Mouse (Mus musculus): Measurements from ENCODE around the gene Zfp553. TPM values are rescaled to one million over a fixed set of nuclear protein-coding genes. Genes with fewer than 3 reads are reported as not detected.

Gene Zfp553
- polyA plus RNA-seq, 1 experiment from 2014 or later, result 26.5 TPM

GRCm38 (mm10) chr7:127224616-127225015 is 8.2 kb upstream of the Zfp553 start:
- Histone ChIP-seq H3K4me2 (replicated peaks; ENCODE audit: low read depth, low read length) (no peak overlapping the region), H3K9ac (ENCODE audit: low read depth, low read length) (no peak overlapping the region), H3K27me3 (ENCODE audit: control insufficient read depth, insufficient read depth, low read length) (no peaks in the 10 kb centered on the region), H3K4me1 (replicated peaks; ENCODE audit: control insufficient read depth, insufficient read depth, low read length) (no peaks in the 10 kb centered on the region), H3K4me3 (ENCODE audit: low read depth, low read length) (no peak overlapping the region), H3K9me3 (ENCODE audit: control insufficient read depth, low read length) (no peaks in the 10 kb centered on the region), H3K27ac (ENCODE audit: low read depth, low read length) (no peak overlapping the region), H3K36me3 (ENCODE audit: control insufficient read depth, insufficient read depth, low read length) (no peaks in the 10 kb centered on the region)
- ATAC-seq (ENCODE audit: low FRiP score), result no peak
- WGBS, result 91% methylated on average over 6 of the region's 6 CpGs
- DNase-seq (ENCODE audit: low spot score), result no peak

- no peak for DNase-seq (ENCODE audit: low spot score)
- ATAC-seq (ENCODE audit: low FRiP score), result no peak
- H3K4me3 ChIP-seq (ENCODE audit: low read depth, low read length), result no peak overlapping the region
- no peak overlapping the region for H3K27ac ChIP-seq (ENCODE audit: low read depth, low read length)
- peaks cover under 1% of the 10 kb centered on the region; the same call in 1 of the 2 replicates for H3K4me1 ChIP-seq (replicated peaks; ENCODE audit: control insufficient read depth, insufficient read depth, low read length)
- H3K9ac ChIP-seq (ENCODE audit: low read depth, low read length), result no peak overlapping the region
- H3K27me3 ChIP-seq (ENCODE audit: control insufficient read depth, insufficient read depth, low read length), result no peaks in the 10 kb centered on the region
- H3K4me2 ChIP-seq (replicated peaks; ENCODE audit: low read depth, low read length), result no peak overlapping the region
- no peaks in the 10 kb centered on the region for H3K36me3 ChIP-seq (ENCODE audit: control insufficient read depth, insufficient read depth, low read length)
- 86% methylated on average over 11 of the region's 11 CpGs for WGBS
- H3K9me3 ChIP-seq (ENCODE audit: control insufficient read depth, low read length), result no peaks in the 10 kb centered on the region
Measured at GRCm38 (mm10) chr7:127225147-127225995, 7.5 kb upstream of the Zfp553 start.

- Histone ChIP-seq H3K9ac (ENCODE audit: low read depth, low read length) (no peak overlapping the region), H3K4me3 (ENCODE audit: low read depth, low read length) (no peak overlapping the region), H3K27me3 (ENCODE audit: control insufficient read depth, insufficient read depth, low read length) (no peaks in the 10 kb centered on the region), H3K4me2 (replicated peaks; ENCODE audit: low read depth, low read length) (no peak overlapping the region), H3K36me3 (ENCODE audit: control insufficient read depth, insufficient read depth, low read length) (no peaks in the 10 kb centered on the region), H3K27ac (ENCODE audit: low read depth, low read length) (no peak overlapping the region), H3K9me3 (ENCODE audit: control insufficient read depth, low read length) (no peaks in the 10 kb centered on the region), H3K4me1 (replicated peaks; ENCODE audit: control insufficient read depth, insufficient read depth, low read length) (peaks cover 9% of the 10 kb centered on the region)
- ATAC-seq (ENCODE audit: low FRiP score), result no peak
- DNase-seq (ENCODE audit: low spot score), result peak; percentile 82
- WGBS, result 73% methylated on average over 4 of the region's 4 CpGs
Measured at GRCm38 (mm10) chr7:127228615-127229303, 4.1 kb upstream of the Zfp553 start.

- DNase-seq (ENCODE audit: low spot score) (no peak), ATAC-seq (ENCODE audit: low FRiP score) (no peak)
- WGBS, result 87% methylated on average over 3 of the region's 3 CpGs
- Histone ChIP-seq H3K4me2 (replicated peaks; ENCODE audit: low read depth, low read length) (peak overlapping the region; percentile 55), H3K27me3 (ENCODE audit: control insufficient read depth, insufficient read depth, low read length) (no peaks in the 10 kb centered on the region), H3K4me3 (ENCODE audit: low read depth, low read length) (peak overlapping the region; percentile 96), H3K27ac (ENCODE audit: low read depth, low read length) (0 out of 2 replicates have a peak overlapping the region, but pooled peaks have one; percentile 99), H3K9ac (ENCODE audit: low read depth, low read length) (peak overlapping the region; percentile 99; the same call in 1 of the 2 replicates), H3K9me3 (ENCODE audit: control insufficient read depth, low read length) (no peaks in the 10 kb centered on the region), H3K36me3 (ENCODE audit: control insufficient read depth, insufficient read depth, low read length) (peaks cover 12% of the 10 kb centered on the region), H3K4me1 (replicated peaks; ENCODE audit: control insufficient read depth, insufficient read depth, low read length) (peaks cover 9% of the 10 kb centered on the region)
Measured at GRCm38 (mm10) chr7:127231376-127231775, 1.5 kb upstream of the Zfp553 start.

GRCm38 (mm10) chr7:127231826-127232621 is 837 bp upstream of the Zfp553 start:
- peak overlapping the region; percentile 99 for H3K9ac ChIP-seq (ENCODE audit: low read depth, low read length)

GRCm38 (mm10) chr7:127233368-127233749 is 498 bp downstream of the Zfp553 start:
- H3K4me1 ChIP-seq (replicated peaks; ENCODE audit: control insufficient read depth, insufficient read depth, low read length), result peaks cover 9% of the 10 kb centered on the region
- under 1% methylated on average over 27 of the region's 27 CpGs for WGBS
- DNase-seq (ENCODE audit: low spot score), result no peak
- peak overlapping the region; percentile 99 for H3K9ac ChIP-seq (ENCODE audit: low read depth, low read length)
- peak overlapping the region; percentile 96 for H3K4me3 ChIP-seq (ENCODE audit: low read depth, low read length)
- H3K27me3 ChIP-seq (ENCODE audit: control insufficient read depth, insufficient read depth, low read length), result no peaks in the 10 kb centered on the region
- H3K4me2 ChIP-seq (replicated peaks; ENCODE audit: low read depth, low read length), result peak overlapping the region; percentile 30
- H3K36me3 ChIP-seq (ENCODE audit: control insufficient read depth, insufficient read depth, low read length), result peaks cover 23% of the 10 kb centered on the region
- peak overlapping the region; percentile 99 for H3K27ac ChIP-seq (ENCODE audit: low read depth, low read length)
- H3K9me3 ChIP-seq (ENCODE audit: control insufficient read depth, low read length), result no peaks in the 10 kb centered on the region
- ATAC-seq (ENCODE audit: low FRiP score), result peak; percentile 46

More at GRCm38 (mm10) chr7:127231826-127232621, 837 bp upstream of the Zfp553 start:
- Histone ChIP-seq H3K27me3 (ENCODE audit: control insufficient read depth, insufficient read depth, low read length) (no peaks in the 10 kb centered on the region), H3K4me1 (replicated peaks; ENCODE audit: control insufficient read depth, insufficient read depth, low read length) (peaks cover 9% of the 10 kb centered on the region), H3K27ac (ENCODE audit: low read depth, low read length) (peak overlapping the region; percentile 99), H3K4me2 (replicated peaks; ENCODE audit: low read depth, low read length) (peak overlapping the region; percentile 55), H3K36me3 (ENCODE audit: control insufficient read depth, insufficient read depth, low read length) (peaks cover 18% of the 10 kb centered on the region), H3K4me3 (ENCODE audit: low read depth, low read length) (peak overlapping the region; percentile 96), H3K9me3 (ENCODE audit: control insufficient read depth, low read length) (no peaks in the 10 kb centered on the region)
- 12% methylated on average over 20 of the region's 20 CpGs for WGBS
- no peak for DNase-seq (ENCODE audit: low spot score)
- no peak for ATAC-seq (ENCODE audit: low FRiP score)

- peak overlapping the region; percentile 99 for H3K9ac ChIP-seq (ENCODE audit: low read depth, low read length)
- ATAC-seq (ENCODE audit: low FRiP score) (no peak), DNase-seq (ENCODE audit: low spot score) (no peak)
- peak overlapping the region; percentile 96 for H3K4me3 ChIP-seq (ENCODE audit: low read depth, low read length)
- peaks cover 24% of the 10 kb centered on the region for H3K36me3 ChIP-seq (ENCODE audit: control insufficient read depth, insufficient read depth, low read length)
- H3K4me1 ChIP-seq (replicated peaks; ENCODE audit: control insufficient read depth, insufficient read depth, low read length), result peaks cover 9% of the 10 kb centered on the region
- H3K4me2 ChIP-seq (replicated peaks; ENCODE audit: low read depth, low read length), result peak overlapping the region; percentile 30
- 5% methylated on average over 9 of the region's 9 CpGs for WGBS
- no peaks in the 10 kb centered on the region for H3K27me3 ChIP-seq (ENCODE audit: control insufficient read depth, insufficient read depth, low read length)
- peak overlapping the region; percentile 99 for H3K27ac ChIP-seq (ENCODE audit: low read depth, low read length)
- H3K9me3 ChIP-seq (ENCODE audit: control insufficient read depth, low read length), result no peaks in the 10 kb centered on the region
Measured at GRCm38 (mm10) chr7:127233765-127234164, 904 bp downstream of the Zfp553 start.

GRCm38 (mm10) chr7:127234777-127235176 is 1.9 kb downstream of the Zfp553 start:
- Histone ChIP-seq H3K4me3 (ENCODE audit: low read depth, low read length) (peak overlapping the region; percentile 96), H3K4me2 (replicated peaks; ENCODE audit: low read depth, low read length) (peak overlapping the region; percentile 30), H3K36me3 (ENCODE audit: control insufficient read depth, insufficient read depth, low read length) (peaks cover 24% of the 10 kb centered on the region), H3K9me3 (ENCODE audit: control insufficient read depth, low read length) (no peaks in the 10 kb centered on the region), H3K9ac (ENCODE audit: low read depth, low read length) (no peak overlapping the region; the same call in 1 of the 2 replicates), H3K27ac (ENCODE audit: low read depth, low read length) (no peak overlapping the region), H3K27me3 (ENCODE audit: control insufficient read depth, insufficient read depth, low read length) (no peaks in the 10 kb centered on the region), H3K4me1 (replicated peaks; ENCODE audit: control insufficient read depth, insufficient read depth, low read length) (peaks cover 9% of the 10 kb centered on the region)
- DNase-seq (ENCODE audit: low spot score), result no peak
- no peak for ATAC-seq (ENCODE audit: low FRiP score)
- 95% methylated on average over 2 of the region's 2 CpGs for WGBS

All from hindbrain, embryonic 11.5 days (tissue).